Mouse (Mus musculus) thymus, postnatal 36 days (tissue): ENCODE measurements around the gene Dbp.

Experiments used
- DNase-seq, 2 experiments: peaks; one replicate each; pipeline ENCODE4 v3.0.0; 2022; ENCODE audit warnings: mixed read lengths in 2 of 2

Gene Dbp

GRCm38 (mm10) chr7:45695098-45695497 lies 9.8 kb upstream of the Dbp start:
- peak in 1 of 2 experiments; percentile 65 for DNase-seq

GRCm38 (mm10) chr7:45697894-45698293 lies 7.0 kb upstream of the Dbp start:
- DNase-seq = no peak

- DNase-seq = peak in 1 of 2 experiments; percentile 30
Measured at GRCm38 (mm10) chr7:45699523-45700141, 5.3 kb upstream of the Dbp start, which contains the start of gene Car11. Gene Car11, plus strand, starts transcription at chr7:45699843.

GRCm38 (mm10) chr7:45700301-45701015 lies 4.4 kb upstream of the Dbp start:
- DNase-seq = peak; percentile 64 to 70

- peak in 1 of 2 experiments; percentile 22 for DNase-seq
Measured at GRCm38 (mm10) chr7:45701072-45701471, 3.8 kb upstream of the Dbp start.

GRCm38 (mm10) chr7:45701607-45702006 lies 3.3 kb upstream of the Dbp start:
- peak in 1 of 2 experiments; percentile 17 for DNase-seq

- DNase-seq = peak in 1 of 2 experiments; percentile 13
Measured at GRCm38 (mm10) chr7:45702316-45702715, 2.6 kb upstream of the Dbp start.

GRCm38 (mm10) chr7:45702809-45703520 lies 1.9 kb upstream of the Dbp start:
- peak in 1 of 2 experiments; percentile 30 for DNase-seq

- DNase-seq = peak in 1 of 2 experiments; percentile 56
Measured at GRCm38 (mm10) chr7:45703521-45704033, 1.3 kb upstream of the Dbp start.

GRCm38 (mm10) chr7:45704046-45704559 lies 785 bp upstream of the Dbp start:
- peak; percentile 46 to 53 for DNase-seq

- peak; percentile 48 to 67 for DNase-seq
Measured at GRCm38 (mm10) chr7:45705443-45705864, 566 bp downstream of the Dbp start.

- peak; percentile 55 to 72 for DNase-seq
Measured at GRCm38 (mm10) chr7:45705873-45706281, 989 bp downstream of the Dbp start.

GRCm38 (mm10) chr7:45706721-45707241 lies 1.9 kb downstream of the Dbp start:
- peak; percentile 92 to 95 for DNase-seq

- DNase-seq = peak; percentile 88 to 92
Measured at GRCm38 (mm10) chr7:45707375-45707967, 2.6 kb downstream of the Dbp start.

GRCm38 (mm10) chr7:45708221-45708761 lies 3.4 kb downstream of the Dbp start:
- no peak for DNase-seq

GRCm38 (mm10) chr7:45709036-45709435 lies 4.1 kb downstream of the Dbp start:
- no peak for DNase-seq

- no peak for DNase-seq
Measured at GRCm38 (mm10) chr7:45709677-45710355, 4.9 kb downstream of the Dbp start.

GRCm38 (mm10) chr7:45710477-45711191 lies 5.7 kb downstream of the Dbp start:
- no peak for DNase-seq

- DNase-seq = no peak
Measured at GRCm38 (mm10) chr7:45711316-45712021, 6.6 kb downstream of the Dbp start.
